Mouse (Mus musculus) skeletal muscle tissue, adult 2 months (tissue): ENCODE results near the gene Itgal.
A peak's percentile ranks its signal among the peaks of the same experiment; 100 is the strongest.
"Not testable (repeated sequence)": the region's sequence is repeated elsewhere in the genome, so short reads cannot be mapped to it uniquely, and the experiment has no call there.

Experiments used
- DNase-seq: peaks from one replicate; pipeline ENCODE4 v3.0.0-alpha.2; 2012; ENCODE audit warnings: low read depth, low spot score

Gene Itgal

GRCm38 (mm10) chr7:127342332-127342731 lies 46.3 kb downstream of the Itgal start:
- DNase-seq, result no peak

- DNase-seq, result no peak
These were observed 46.8 kb downstream of the Itgal start for GRCm38 (mm10) chr7:127342888-127343287.

GRCm38 (mm10) chr7:127343351-127344019 lies 47.4 kb downstream of the Itgal start:
- no peak for DNase-seq

GRCm38 (mm10) chr7:127344371-127344770 lies 48.3 kb downstream of the Itgal start:
- no peak for DNase-seq

GRCm38 (mm10) chr7:127345092-127345491 lies 49.0 kb downstream of the Itgal start:
- no peak for DNase-seq

- peak; percentile 92 for DNase-seq
These were observed 49.7 kb downstream of the Itgal start, which contains the start of gene Zfp768 for GRCm38 (mm10) chr7:127345512-127346325. Gene Zfp768, minus strand, starts transcription at chr7:127345589.

GRCm38 (mm10) chr7:127346676-127347075 lies 50.6 kb downstream of the Itgal start:
- no peak for DNase-seq

- DNase-seq, result no peak
These were observed 55.4 kb downstream of the Itgal start for GRCm38 (mm10) chr7:127351230-127352004.

GRCm38 (mm10) chr7:127355796-127356195 lies 59.7 kb downstream of the Itgal start:
- DNase-seq, result no peak

- DNase-seq, result no peak
These were observed 61.8 kb downstream of the Itgal start for GRCm38 (mm10) chr7:127357871-127358270.

GRCm38 (mm10) chr7:127358472-127358871 lies 62.4 kb downstream of the Itgal start:
- no peak for DNase-seq

- DNase-seq, result no peak
These were observed 64.2 kb downstream of the Itgal start for GRCm38 (mm10) chr7:127360265-127360664.

- DNase-seq, result no peak
These were observed 65.4 kb downstream of the Itgal start for GRCm38 (mm10) chr7:127361449-127361848.

GRCm38 (mm10) chr7:127362418-127362817 lies 66.4 kb downstream of the Itgal start:
- peak; percentile 45 for DNase-seq

- no peak for DNase-seq
These were observed 67.4 kb downstream of the Itgal start for GRCm38 (mm10) chr7:127363475-127363921.

GRCm38 (mm10) chr7:127364166-127364565 lies 68.1 kb downstream of the Itgal start:
- DNase-seq, result peak; percentile 66

GRCm38 (mm10) chr7:127366249-127366648 lies 70.2 kb downstream of the Itgal start:
- no peak for DNase-seq

- DNase-seq, result no peak
These were observed 75.2 kb downstream of the Itgal start for GRCm38 (mm10) chr7:127371213-127371612.

GRCm38 (mm10) chr7:127371870-127372269 lies 75.8 kb downstream of the Itgal start:
- DNase-seq, result not testable (repeated sequence)

GRCm38 (mm10) chr7:127375271-127376245 lies 79.5 kb downstream of the Itgal start, which contains the start of gene Zfp747:
Gene Zfp747, minus strand, starts transcription at chr7:127376050.
- peak; percentile 93 for DNase-seq
